Mouse (Mus musculus) adrenal gland, postnatal 10 days (tissue): Measurements from ENCODE around the gene Ostf1. TPM values are rescaled to one million over a fixed set of nuclear protein-coding genes. Genes with fewer than 3 reads are reported as not detected.

Source experiments
- DNase-seq: peaks from one replicate; pipeline ENCODE4 v3.0.0; 2021; ENCODE audit warnings: mixed read lengths
- total RNA-seq, 2 experiments: library from RNA; stranded (reverse); gene quantifications; 2 replicates each; pipeline ENCODE4 v1.2.3; 2021

Ostf1 gene
- total RNA-seq, 2 experiments from 2014 or later = 90.4 to 91.2 TPM

GRCm38 (mm10) chr19:18646397-18646796 lies 14.8 kb upstream of the Ostf1 start:
- no peak for DNase-seq

DNA sequence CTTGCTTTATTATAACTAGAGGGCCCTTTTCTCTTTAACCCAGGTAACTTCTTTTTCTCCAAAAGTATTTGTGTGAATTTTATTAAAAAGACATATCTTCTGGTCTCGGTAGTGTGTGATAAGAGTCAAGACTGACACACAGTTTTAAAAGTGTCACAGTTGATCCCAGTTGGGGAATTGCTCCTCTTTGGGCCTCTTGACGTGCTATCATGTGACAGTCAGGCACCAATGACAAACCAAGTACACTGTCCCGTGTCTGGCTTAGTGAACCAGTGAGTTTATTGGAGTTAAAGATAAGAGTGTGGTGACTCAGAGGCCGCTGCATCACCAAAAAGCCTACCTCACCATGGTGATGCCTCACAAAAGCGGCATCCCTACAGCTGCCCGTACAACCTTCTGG lies 12.5 kb upstream of the Ostf1 start:
- no peak for DNase-seq

GRCm38 (mm10) chr19:18643411-18643810 lies 11.8 kb upstream of the Ostf1 start:
- no peak for DNase-seq

DNA sequence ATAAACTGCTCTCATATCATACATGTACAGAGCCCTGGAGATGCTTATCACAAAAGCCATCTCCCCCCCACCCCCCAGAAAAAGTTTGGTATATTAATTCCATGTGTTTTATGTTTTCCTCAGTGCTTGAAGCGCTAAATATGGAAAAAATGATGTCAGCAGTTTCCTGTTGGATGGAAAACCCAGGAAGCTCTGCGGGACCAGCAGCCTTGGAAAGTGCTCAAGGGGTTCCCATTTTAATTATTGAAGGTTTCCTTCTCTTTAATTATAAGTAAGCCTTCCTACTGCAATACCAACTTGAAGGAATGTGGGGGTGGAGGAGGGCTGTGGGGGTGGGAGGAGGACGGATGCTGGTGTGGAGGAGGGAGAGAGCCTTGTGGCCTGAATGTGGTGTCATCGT lies 9.4 kb upstream of the Ostf1 start:
- DNase-seq = no peak

- DNase-seq = no peak
Measured at GRCm38 (mm10) chr19:18639552-18639951, 7.9 kb upstream of the Ostf1 start.

DNA sequence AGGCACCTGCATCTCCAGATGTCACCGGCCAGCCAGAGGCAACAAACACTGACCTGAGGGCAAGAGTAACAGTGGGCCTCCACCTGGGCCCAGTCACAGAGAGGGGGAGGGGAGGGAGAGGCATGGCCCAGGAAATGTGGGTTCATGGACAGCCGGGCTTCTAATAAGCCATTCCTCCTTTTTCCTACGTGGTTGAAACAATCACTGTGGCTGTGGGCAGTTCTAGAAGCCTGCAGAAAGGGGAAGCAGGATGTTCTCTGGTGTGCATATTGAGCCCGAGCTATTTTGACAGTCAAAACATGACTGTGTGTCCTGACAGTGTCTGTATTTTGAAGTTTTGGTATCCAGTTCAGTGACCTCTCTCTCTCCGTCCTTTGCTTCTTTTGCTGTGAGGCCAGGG lies 7.3 kb upstream of the Ostf1 start:
- no peak for DNase-seq

- no peak for DNase-seq
Measured at GRCm38 (mm10) chr19:18637954-18638353, 6.3 kb upstream of the Ostf1 start.

DNA sequence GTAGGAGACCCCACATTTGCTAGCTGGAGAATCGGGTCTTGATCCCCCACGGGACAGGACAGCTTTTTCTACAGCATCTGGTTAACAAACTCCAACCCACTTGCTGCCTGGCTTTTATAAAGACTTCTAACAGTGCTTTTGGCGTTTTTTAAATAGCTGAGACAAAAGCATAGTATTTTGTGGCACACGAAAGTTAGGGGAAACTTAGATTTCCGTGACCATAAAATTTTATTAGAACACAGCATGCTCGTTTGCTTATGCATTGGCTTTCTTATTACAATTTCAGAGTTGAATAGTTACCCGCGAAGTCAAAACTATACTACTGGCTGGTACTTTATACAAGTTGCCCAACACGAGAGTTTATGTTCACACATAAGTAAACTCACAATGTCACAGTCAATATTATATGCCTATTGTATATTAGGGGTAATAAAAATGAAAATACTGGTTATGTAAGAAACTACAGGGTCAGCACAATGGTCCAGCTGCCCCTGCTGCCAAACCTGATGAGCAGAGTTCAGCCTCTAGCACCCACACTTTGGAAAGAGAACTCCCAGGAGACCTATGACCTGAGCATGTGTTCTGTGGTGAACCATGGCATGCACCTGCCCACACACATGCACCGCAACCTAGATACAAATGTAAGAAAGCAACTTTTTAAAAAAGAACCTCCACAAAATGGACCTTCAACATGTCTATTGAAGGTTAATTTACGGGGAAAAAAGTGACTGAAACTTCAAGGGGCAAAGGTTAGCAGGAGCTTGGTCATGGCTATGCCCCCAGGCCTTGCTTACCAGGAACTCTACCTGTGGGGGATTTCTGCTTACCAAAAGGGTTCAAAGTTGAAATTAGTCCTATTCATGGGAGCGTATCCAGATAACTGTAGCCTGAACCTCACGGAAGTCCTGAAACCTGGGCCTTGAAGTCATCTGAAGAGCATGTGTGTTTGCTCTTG lies 885 bp upstream of the Ostf1 start:
- no peak for DNase-seq

GRCm38 (mm10) chr19:18631161-18631643 lies 421 bp downstream of the Ostf1 start:
- DNase-seq = peak; percentile 84

DNA sequence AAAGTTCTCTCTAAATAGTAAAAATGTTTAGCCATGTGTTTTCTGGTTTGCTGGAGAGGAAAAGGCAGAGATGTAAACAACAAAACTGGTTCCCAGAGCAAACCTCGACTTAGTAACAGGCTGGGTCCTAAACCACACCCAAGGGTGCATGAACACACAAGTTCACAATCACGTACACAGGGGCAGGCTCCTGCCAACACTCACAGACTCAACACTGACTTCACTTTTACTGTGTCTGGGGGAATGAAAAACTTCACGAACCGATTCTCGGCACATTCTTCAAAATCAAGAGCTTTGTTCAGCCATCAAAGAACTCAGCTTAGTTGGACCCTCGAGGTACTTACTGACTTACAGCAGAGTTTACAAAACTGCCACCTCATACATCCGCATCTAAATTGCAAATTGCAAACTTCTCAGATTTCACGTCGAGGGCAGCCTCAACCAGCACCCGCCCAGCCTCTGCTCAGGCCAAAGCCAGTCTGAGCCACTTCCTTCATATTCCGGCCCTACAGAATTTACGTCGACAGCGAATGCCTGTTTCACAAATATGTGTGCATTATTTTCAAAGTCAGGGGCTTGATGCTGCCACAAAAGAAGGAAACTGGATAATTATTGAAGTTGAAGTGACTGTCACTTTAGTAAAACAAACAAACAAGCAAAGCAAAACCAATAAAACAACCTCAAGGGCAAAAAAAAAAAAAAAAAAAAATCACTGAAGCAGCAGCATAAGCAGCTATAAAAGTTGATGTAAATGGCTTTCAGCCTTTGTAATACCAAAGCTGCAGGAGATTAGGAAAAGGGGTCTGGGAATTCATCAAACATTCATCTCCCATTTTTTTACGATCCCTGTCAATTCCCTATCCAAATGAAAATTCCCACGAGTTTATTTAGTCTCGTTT lies 1.2 kb downstream of the Ostf1 start:
- DNase-seq = peak; percentile 51

DNA sequence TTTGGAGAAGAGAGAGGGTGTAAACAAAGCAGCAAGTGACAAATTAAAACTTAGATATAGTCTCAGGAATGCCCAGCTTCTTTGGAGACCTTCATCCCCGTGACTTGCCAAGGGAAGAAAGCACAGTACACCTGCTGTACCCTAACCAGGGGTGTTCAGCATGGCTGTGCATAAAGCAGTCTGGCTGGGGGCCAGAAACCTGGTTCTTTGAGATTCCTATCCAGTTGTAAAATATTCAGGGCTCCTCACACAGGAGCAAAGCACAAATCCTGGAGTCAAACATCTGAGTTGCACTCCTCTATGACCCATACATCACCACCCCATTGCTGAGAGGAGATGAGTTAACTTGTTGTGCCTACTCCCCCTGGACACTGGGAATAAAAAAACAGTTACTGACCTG lies 2.0 kb downstream of the Ostf1 start:
- peak; percentile 34 for DNase-seq

DNA sequence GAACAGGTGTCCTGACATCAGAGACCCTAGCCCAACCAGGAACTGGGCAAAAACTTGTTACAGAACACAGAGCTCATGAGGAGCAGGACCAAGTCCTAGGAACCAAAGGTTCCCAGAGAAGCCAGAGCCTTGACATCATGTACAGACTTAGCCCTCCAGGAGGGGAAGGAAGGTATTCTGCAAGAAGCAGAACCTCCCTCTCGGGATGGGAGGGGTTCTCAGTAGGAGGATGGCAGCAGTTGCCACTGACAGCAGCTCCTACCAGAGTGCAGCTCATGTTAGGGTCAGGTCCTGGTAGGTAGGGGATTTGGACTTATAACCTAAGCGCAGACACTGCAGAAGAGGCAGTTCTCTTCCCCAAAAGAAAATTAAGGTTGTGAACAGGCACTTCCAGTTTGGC lies 7.7 kb downstream of the Ostf1 start:
- no peak for DNase-seq

- DNase-seq = no peak
Measured at GRCm38 (mm10) chr19:18619691-18620090, 11.9 kb downstream of the Ostf1 start.

DNA sequence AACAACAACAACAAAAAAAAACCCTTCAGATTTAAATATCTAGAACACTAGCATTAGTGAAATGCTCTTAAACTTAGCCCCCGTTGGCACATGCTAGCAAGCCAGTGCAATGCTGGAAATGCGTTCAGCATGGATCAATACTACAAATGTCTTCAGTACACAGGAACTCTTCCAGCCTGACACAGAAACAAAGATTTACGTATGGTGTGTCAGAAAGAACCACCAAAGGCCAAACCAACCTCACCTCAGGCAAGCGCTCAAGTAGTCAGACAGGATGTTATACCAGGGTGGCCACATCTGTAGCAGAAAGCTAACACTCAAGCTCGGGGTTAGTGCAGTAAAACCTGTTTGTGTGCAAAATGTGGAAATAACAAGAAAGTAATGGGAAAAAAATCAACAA lies 12.6 kb downstream of the Ostf1 start:
- no peak for DNase-seq

- no peak for DNase-seq
Measured at GRCm38 (mm10) chr19:18617504-18617903, 14.1 kb downstream of the Ostf1 start.

DNA sequence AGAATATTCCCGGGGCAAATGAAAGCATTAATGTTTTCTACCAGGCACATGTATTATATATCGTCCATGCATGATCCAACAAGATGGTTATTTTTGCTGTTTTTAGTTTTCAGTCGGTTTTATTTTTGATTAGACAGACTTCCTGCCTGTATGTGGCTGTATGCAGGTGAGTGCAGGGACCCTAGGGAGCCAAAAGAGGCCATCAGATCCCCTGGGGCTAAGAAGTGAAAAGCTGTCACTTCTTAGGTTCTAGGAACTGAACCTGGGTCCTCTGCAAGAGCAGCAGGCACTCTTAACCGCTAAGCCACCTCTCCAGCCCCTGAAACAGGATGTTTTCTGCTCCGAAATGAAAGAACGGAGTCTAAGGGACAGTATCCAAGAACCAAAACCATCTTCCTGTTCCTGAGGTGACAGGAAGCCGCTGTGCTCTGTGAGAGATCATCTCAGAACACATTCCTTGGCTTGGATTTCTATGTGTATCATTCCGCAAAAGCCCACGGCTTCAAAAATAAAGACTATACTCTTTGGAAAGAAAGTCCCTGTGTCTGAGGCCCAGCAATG lies 15.9 kb downstream of the Ostf1 start:
- no peak for DNase-seq

DNA sequence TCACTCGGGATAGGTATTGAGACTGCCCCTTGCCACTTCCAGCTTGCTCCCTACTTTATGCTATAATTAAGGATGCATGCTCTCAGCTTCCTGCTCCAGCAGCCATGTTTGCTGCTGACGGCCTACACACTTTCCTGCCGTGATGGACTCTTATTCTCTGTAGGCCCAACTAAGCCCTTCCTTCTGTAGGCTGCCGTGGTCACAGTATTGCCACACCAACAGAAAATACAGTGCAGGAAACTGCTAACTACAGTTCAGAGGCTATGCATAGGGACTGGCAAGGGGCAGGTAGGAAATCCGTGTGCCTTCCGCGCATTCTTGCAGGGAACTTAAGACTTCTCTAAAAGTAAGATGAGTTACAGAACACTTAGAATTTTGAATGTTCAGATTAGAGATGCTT lies 17.3 kb downstream of the Ostf1 start:
- DNase-seq = no peak

DNA sequence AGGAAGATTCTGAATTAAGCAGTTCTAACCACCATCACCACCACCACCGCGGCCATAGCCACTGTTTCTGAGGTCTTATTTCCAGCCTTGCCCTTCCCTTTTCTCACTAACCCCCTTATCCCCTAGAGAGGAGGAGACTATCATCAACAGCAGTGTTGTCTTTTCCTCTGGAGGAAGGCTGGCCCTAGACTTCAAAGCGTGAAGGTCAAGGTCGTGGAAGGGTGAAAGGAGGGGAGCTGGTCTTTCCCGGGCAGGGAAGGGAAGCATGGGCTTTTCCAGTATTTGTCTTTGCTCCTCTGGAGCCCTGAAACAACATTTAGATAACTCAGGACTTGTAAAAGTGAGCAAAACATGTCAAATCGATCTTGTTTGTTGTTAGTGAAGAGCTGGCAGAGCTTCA lies 22.6 kb downstream of the Ostf1 start:
- DNase-seq = peak; percentile 46

DNA sequence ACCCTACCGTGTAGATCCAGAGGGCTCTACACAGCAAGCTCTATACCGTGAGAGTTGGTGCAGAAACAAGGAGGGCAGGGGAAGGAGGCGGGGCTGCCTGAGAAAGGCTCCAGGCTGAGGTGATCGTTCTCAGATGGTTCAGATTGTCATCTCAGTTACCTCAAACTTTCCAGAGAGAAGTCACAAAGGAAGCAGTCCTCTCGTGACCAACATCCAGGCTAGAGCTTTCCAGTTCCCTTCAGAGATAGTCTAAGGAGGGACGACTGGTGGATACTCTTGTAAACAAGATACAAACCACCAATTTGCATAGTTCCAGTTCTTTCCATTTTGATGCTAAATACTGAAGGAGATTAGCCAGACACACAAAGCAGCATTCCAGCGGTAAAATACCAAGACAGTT lies 23.7 kb downstream of the Ostf1 start:
- no peak for DNase-seq

DNA sequence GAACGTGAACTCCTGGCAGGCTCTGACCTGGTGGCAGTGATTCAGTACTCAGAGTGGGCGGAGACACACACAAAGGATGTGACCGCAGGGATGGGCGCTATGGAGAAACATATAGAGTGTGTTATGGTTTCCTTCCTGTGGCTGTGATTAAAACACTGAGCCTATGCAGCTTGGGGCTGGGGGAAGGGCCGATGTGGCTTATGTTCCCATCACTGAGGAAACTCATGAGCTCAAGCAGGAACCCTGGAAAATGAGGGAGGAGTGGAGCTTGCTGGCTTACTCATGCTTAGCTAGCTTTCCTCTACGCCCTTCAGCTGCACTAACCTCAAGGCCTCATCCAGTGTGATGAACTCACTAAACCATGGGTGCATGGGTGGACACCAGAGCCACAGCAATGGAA lies 28.6 kb downstream of the Ostf1 start:
- peak; percentile 35 for DNase-seq

GRCm38 (mm10) chr19:18600611-18601010 lies 31.0 kb downstream of the Ostf1 start:
- DNase-seq = no peak

- DNase-seq = no peak
Measured at GRCm38 (mm10) chr19:18599650-18600049, 32.0 kb downstream of the Ostf1 start.

DNA sequence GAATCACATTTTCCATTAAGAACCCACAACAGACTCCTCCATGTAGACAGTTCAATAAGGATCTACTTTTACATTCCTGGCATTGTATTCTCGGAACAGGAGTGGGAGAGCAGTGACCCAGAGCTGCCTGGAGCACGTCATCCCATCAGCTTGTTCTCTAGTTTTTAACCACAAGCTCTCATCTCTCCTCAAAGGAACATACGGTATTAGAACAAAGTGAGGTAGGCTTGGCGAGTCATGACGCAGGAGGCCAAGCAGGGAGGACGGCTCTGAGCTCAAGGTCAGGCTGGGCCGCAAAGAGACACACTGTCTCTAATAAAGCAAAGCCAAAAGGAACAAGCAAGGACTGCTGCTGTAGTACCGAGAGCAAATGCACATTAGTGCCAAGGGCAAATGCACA lies 32.6 kb downstream of the Ostf1 start:
- DNase-seq = peak; percentile 44
